ENCODE assay signal across 8 mouse cellular contexts in the genomic region with DNA sequence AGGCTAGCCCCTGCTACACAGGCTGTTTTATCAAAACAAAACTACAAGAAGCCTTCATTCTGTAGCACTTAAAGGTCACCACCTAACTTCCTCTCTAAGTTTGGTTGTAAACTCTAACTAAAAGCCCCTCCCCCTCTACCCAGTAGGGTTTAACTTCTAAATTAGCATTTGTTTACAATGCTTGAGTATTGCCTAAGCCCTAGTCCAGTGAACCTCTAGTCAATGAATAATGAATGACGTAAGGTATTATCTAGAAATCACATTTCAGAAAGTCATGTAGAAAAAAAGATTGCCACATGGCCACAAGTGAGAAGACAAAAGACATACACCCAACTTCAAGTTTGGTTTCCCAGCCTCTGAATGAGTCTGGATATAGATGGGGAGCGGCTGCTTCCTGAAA. TPM values are rescaled to one million over a fixed set of nuclear protein-coding genes. Genes with fewer than 3 reads are reported as not detected.
DNase-seq lines count a peak whose midpoint lies in the region; ATAC-seq lines count a peak whose summit lies in the region.

No protein-coding gene starts in this region.

- H3K4me2 ChIP-seq in heart, embryonic 14.5 days (ENCODE audit: low read length), result peak overlapping the region; percentile 83
- H3K4me2 ChIP-seq in hindbrain, embryonic 15.5 days, result peak overlapping the region; percentile 83

- H3K4me3 ChIP-seq in heart, embryonic 14.5 days (ENCODE audit: control insufficient read depth in 1 of 2, insufficient read depth in 1 of 2, low read depth in 1 of 2, low read length in 2 of 2), result peak overlapping the region; percentile 72 to 88; a peak in 3 of 4 replicates
- H3K4me3 ChIP-seq in hindbrain, embryonic 15.5 days, result peak overlapping the region; percentile 84

- intact Hi-C loops in heart, postnatal 10 days (cut with DNase I), result no loop called here

- peaks cover 0 to 9% of the 10 kb centered on the region in 2 experiments; a peak in 2 of 4 replicates for H3K4me1 ChIP-seq in heart, embryonic 14.5 days (ENCODE audit: control insufficient read depth in 2 of 2, insufficient read depth in 2 of 2, low read length in 2 of 2)
- peaks cover 16% of the 10 kb centered on the region for H3K4me1 ChIP-seq in hindbrain, embryonic 15.5 days (replicated peaks)

- no peak for DNase-seq in heart, postnatal 10 days
- DNase-seq in ZHBTc4 (ENCODE audit: low read depth, low spot score), result peak; percentile 83
- DNase-seq in urinary bladder, postnatal 14 days (ENCODE audit: low spot score), result no peak
- DNase-seq in right cerebral cortex, postnatal 10 days (ENCODE audit: low spot score in 2 of 2), result no peak
- DNase-seq in testis, postnatal 14 days (ENCODE audit: low spot score), result no peak

- H3K27ac ChIP-seq in heart, embryonic 14.5 days (replicated peaks in 1 of 2; ENCODE audit: control insufficient read depth in 1 of 2, insufficient read depth in 1 of 2, low read depth in 2 of 2, low read length in 2 of 2), result no peak overlapping the region
- H3K27ac ChIP-seq in hindbrain, embryonic 15.5 days (replicated peaks), result no peak overlapping the region

- WGBS in heart, embryonic 14.5 days, result 29% methylated on average over 2 of the region's 2 CpGs
- WGBS in hindbrain, embryonic 15.5 days, result 28% methylated on average over 2 of the region's 2 CpGs

- no peaks in the 10 kb centered on the region for H3K27me3 ChIP-seq in heart, embryonic 14.5 days (ENCODE audit: control insufficient read depth, insufficient read depth, low read length)
- H3K27me3 ChIP-seq in hindbrain, embryonic 15.5 days, result no peaks in the 10 kb centered on the region

- ATAC-seq in heart, embryonic 14.5 days (ENCODE audit: insufficient number of reproducible peaks, insufficient read depth, low FRiP score, low read depth), result no peak
- no peak for ATAC-seq in hindbrain, embryonic 15.5 days (ENCODE audit: low FRiP score, low read depth)
- ATAC-seq in megakaryocyte, adult 5-6 weeks (ENCODE audit: poor library complexity, severe bottlenecking), result peak; percentile 20

- H3K36me3 ChIP-seq in heart, embryonic 14.5 days (ENCODE audit: control insufficient read depth, insufficient read depth, low read length), result peaks cover 5% of the 10 kb centered on the region
- peaks cover 5% of the 10 kb centered on the region; the same call in 1 of the 2 replicates for H3K36me3 ChIP-seq in hindbrain, embryonic 15.5 days

- H3K9ac ChIP-seq in heart, embryonic 14.5 days (ENCODE audit: low read length), result peak overlapping the region; percentile 97
- 0 out of 2 replicates have a peak overlapping the region, but pooled peaks have one; percentile 93 for H3K9ac ChIP-seq in hindbrain, embryonic 15.5 days

- no peaks in the 10 kb centered on the region for H3K9me3 ChIP-seq in heart, embryonic 14.5 days (ENCODE audit: control insufficient read depth, low read length)
- no peaks in the 10 kb centered on the region for H3K9me3 ChIP-seq in hindbrain, embryonic 15.5 days

RNA-seq across cellular contexts. Expression of gene Gnpnat1, which starts 17.2 kb away (rescaled TPM):
- 22.6 and 23.9 TPM in 2 replicates for polyA plus RNA-seq in heart, embryonic 14.5 days (2014; fragmentation: Nextera tagmentation; extraction: Ambion mirVana)
- 10 to 100 TPM; 10.0 to 10.6 TPM for total RNA-seq in heart, postnatal 10 days (2021)
- 27.0 and 31.6 TPM in 2 replicates for polyA plus RNA-seq in hindbrain, embryonic 15.5 days (2015; fragmentation: Nextera tagmentation; extraction: Ambion mirVana)
- total RNA-seq in megakaryocyte, adult 5-6 weeks (2015), result 15.5 and 18.5 TPM in 2 replicates
- total RNA-seq in megakaryocyte, adult 5-6 weeks (2017), result 12.1 and 13.9 TPM in 2 replicates

RNA-seq across cellular contexts. Expression of gene Styx, which starts 36.6 kb away (rescaled TPM):
- 68.3 and 73.9 TPM in 2 replicates for polyA plus RNA-seq in heart, embryonic 14.5 days (2014; fragmentation: Nextera tagmentation; extraction: Ambion mirVana)
- total RNA-seq in heart, postnatal 10 days (2021), result 10 to 100 TPM; 37.3 to 51.1 TPM
- polyA plus RNA-seq in hindbrain, embryonic 15.5 days (2015; fragmentation: Nextera tagmentation; extraction: Ambion mirVana), result 66.2 and 66.5 TPM in 2 replicates
- 22.0 and 23.7 TPM in 2 replicates for total RNA-seq in megakaryocyte, adult 5-6 weeks (2015)
- 13.1 and 14.1 TPM in 2 replicates for total RNA-seq in megakaryocyte, adult 5-6 weeks (2017)

RNA-seq across cellular contexts. Expression of gene Psmc6, which starts 57.9 kb away (rescaled TPM):
- polyA plus RNA-seq in heart, embryonic 14.5 days (2014; fragmentation: Nextera tagmentation; extraction: Ambion mirVana), result 128 and 139 TPM in 2 replicates
- total RNA-seq in heart, postnatal 10 days (2021), result 100 to 1,000 TPM; 119 to 121 TPM
- 140 and 155 TPM in 2 replicates for polyA plus RNA-seq in hindbrain, embryonic 15.5 days (2015; fragmentation: Nextera tagmentation; extraction: Ambion mirVana)
- total RNA-seq in megakaryocyte, adult 5-6 weeks (2015), result 120 and 126 TPM in 2 replicates
- total RNA-seq in megakaryocyte, adult 5-6 weeks (2017), result 140 and 144 TPM in 2 replicates
